Mouse (Mus musculus): ENCODE data around the gene Dusp1. TPM values are rescaled to one million over a fixed set of nuclear protein-coding genes. Genes with fewer than 3 reads are reported as not detected.

The Dusp1 gene
- total and polyA plus RNA-seq, 3 experiments, result 3.5 to 9.9 (median 5.6) TPM

DNA sequence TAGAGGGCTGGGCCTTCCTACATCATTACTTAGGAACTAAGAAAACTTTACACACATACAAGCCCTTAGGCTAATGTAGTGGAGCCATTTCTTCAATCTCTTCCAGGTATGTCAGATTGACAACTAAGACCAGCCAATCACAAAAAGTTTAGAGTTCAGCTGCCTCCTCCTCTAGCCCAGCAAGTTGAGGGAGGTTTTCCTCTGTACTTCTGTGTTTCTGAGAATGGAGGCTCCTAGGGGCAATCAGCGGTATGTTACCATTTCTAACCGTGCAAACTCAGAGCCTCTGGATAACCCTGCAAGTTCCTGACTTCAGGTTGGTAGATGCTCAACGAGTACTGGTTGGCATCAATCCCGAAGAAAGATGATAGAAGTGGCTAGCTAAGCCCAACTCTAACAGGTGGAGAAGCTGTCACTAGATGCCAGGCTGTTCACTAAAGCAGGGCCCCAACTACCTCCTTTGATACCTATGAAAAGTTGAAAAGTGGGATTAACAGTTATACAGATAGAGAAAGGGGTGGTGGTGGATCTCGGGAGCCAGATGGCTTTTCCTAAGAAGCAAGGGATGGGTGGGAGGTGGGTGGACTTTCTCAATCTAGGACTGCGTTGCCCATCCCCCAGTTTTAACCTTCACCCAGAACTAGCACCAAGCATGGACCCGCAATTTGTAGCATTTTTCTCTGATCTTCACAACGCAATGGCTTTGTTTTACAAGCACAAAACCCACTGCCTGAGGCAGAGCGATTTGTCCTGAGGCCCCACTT lies 1.2 kb downstream of the Dusp1 start:
- Histone ChIP-seq H3K36me3 (replicated peaks in 1 of 2; ENCODE audit: control insufficient read depth in 1 of 2, insufficient read depth in 1 of 2, low read length in 1 of 2) (peaks cover 20 to 25% of the 10 kb centered on the region in 2 experiments), H3K27me3 (replicated peaks) (no peaks in the 10 kb centered on the region), H3K9me3 (replicated peaks; ENCODE audit: low read length) (peaks cover 14% of the 10 kb centered on the region), H3K27ac (ENCODE audit: insufficient read depth, low read depth) (peak overlapping the region; percentile 63; the same call in 1 of the 2 replicates), H3K4me2 (ENCODE audit: insufficient read depth, low read depth, poor library complexity, severe bottlenecking) (peak overlapping the region; percentile 78), H3K9ac (ENCODE audit: insufficient read depth, low read depth) (peak overlapping the region; percentile 93), H3K4me3 (replicated peaks in 1 of 3; ENCODE audit: low read depth in 2 of 3, low read length in 2 of 3, poor library complexity in 1 of 3) (peak overlapping the region; percentile 75 to 97 (median 86)), H3K79me2 (replicated peaks; ENCODE audit: control insufficient read depth, extremely low read depth, insufficient read depth, poor library complexity, severe bottlenecking) (peaks cover 36% of the 10 kb centered on the region), H3K4me1 (ENCODE audit: control insufficient read depth in 1 of 2, insufficient read depth in 2 of 2) (peaks cover 8 to 45% of the 10 kb centered on the region in 2 experiments)
- TF ChIP-seq CHD2 (IDR thresholded peaks at IDR 0.05; ENCODE audit: low read length), result peak; percentile 65; the same call in 1 of the 2 replicates
- TF ChIP-seq E2F4 (IDR thresholded peaks at IDR 0.05; ENCODE audit: insufficient replicate concordance, low read depth, low read length), result 0 out of 2 replicates have a peak, but pooled peaks have one; percentile 26
- TF ChIP-seq USF2 (conservative IDR thresholded peaks at IDR 0.05; ENCODE audit: low read depth, low read length), result no peak
- TF ChIP-seq EP300 (IDR thresholded peaks at IDR 0.05; ENCODE audit: low read length), result no peak
- no peak; the same call in 1 of the 2 replicates for TF ChIP-seq MXI1 (IDR thresholded peaks at IDR 0.05; ENCODE audit: low read depth, low read length)
- peak in 1 of 2 experiments; percentile 21; a peak in 2 of 4 replicates for TF ChIP-seq CTCF (conservative IDR thresholded peaks at IDR 0.05 in 1 of 2, IDR thresholded peaks at IDR 0.05 in 1 of 2; ENCODE audit: low read depth in 2 of 2, low read length in 2 of 2)
- TF ChIP-seq POLR2AphosphoS2 (IDR thresholded peaks at IDR 0.05; ENCODE audit: low read depth, low read length), result no peak
- TF ChIP-seq TBP (conservative IDR thresholded peaks at IDR 0.05; ENCODE audit: low read depth, low read length), result no peak
- peak; percentile 84 for TF ChIP-seq CHD1 (IDR thresholded peaks at IDR 0.05; ENCODE audit: low read depth, low read length)
- 0 out of 2 replicates have a peak, but pooled peaks have one; percentile 64 for TF ChIP-seq KAT2A (IDR thresholded peaks at IDR 0.05; ENCODE audit: insufficient replicate concordance, low read length)
- TF ChIP-seq ZKSCAN1 (IDR thresholded peaks at IDR 0.05; ENCODE audit: borderline replicate concordance, low read depth, low read length), result no peak
- no peak for TF ChIP-seq USF1 (IDR thresholded peaks at IDR 0.05; ENCODE audit: low read depth, low read length)
- TF ChIP-seq NRF1 (IDR thresholded peaks at IDR 0.05; ENCODE audit: low read depth, low read length), result no peak
- no peak for TF ChIP-seq NELFE (IDR thresholded peaks at IDR 0.05; ENCODE audit: low read depth, low read length)
- no peak for TF ChIP-seq PAX5 (IDR thresholded peaks at IDR 0.05; ENCODE audit: low read length)
- peak; percentile 29; the same call in 1 of the 2 replicates for TF ChIP-seq RCOR1 (conservative IDR thresholded peaks at IDR 0.05; ENCODE audit: low read depth, low read length)
- no peak for TF ChIP-seq ZC3H11A (IDR thresholded peaks at IDR 0.05; ENCODE audit: low read depth, low read length)
- TF ChIP-seq ELF1 (IDR thresholded peaks at IDR 0.05; ENCODE audit: low read depth, low read length), result no peak
- no peak for TF ChIP-seq GABPA (IDR thresholded peaks at IDR 0.05; ENCODE audit: insufficient replicate concordance, low read depth, low read length)
- peak; percentile 17 for TF ChIP-seq RAD21 (IDR thresholded peaks at IDR 0.05; ENCODE audit: low read depth, low read length)
- TF ChIP-seq SMC3 (IDR thresholded peaks at IDR 0.05; ENCODE audit: low read depth, low read length), result 0 out of 2 replicates have a peak, but pooled peaks have one; percentile 5
- TF ChIP-seq MEF2A (IDR thresholded peaks at IDR 0.05; ENCODE audit: borderline replicate concordance, low read depth, low read length), result no peak
- in situ Hi-C loops (cut with MboI; ENCODE audit: low pct_ligation_motif_present, low pct_unique_long_range_greater_than_20kb, low sequenced_read_pairs) (no loop called here), dilution Hi-C loops (cut with MboI; ENCODE audit: extremely low pct_ligation_motif_present, extremely low pct_unique_long_range_greater_than_20kb, low sequenced_read_pairs) (no loop called here)
- DNase-seq (ENCODE audit: extremely low read depth), result peak; percentile 80
